Mouse (Mus musculus) left cerebral cortex, adult 18-20 months (tissue): ENCODE measurements at regions not wholly inside any gene's neighbourhood (a gene's known extent, or its start where the extent isn't known, plus 50 kb on each side); places are given as distances from the start of the nearest gene placed in this dataset.

Experiments
- DNase-seq, 2 experiments: peaks; one replicate each; pipeline ENCODE4 v3.0.0; 2021 to 2022; ENCODE audit warnings: low spot score in 2 of 2, mixed read lengths in 1 of 2

GRCm38 (mm10) chr11:7519556-7519955 lies 305.8 kb upstream of the Igfbp3 start:
- DNase-seq = no peak

GRCm38 (mm10) chr11:7508861-7509260 lies 295.1 kb upstream of the Igfbp3 start:
- DNase-seq = no peak

DNA sequence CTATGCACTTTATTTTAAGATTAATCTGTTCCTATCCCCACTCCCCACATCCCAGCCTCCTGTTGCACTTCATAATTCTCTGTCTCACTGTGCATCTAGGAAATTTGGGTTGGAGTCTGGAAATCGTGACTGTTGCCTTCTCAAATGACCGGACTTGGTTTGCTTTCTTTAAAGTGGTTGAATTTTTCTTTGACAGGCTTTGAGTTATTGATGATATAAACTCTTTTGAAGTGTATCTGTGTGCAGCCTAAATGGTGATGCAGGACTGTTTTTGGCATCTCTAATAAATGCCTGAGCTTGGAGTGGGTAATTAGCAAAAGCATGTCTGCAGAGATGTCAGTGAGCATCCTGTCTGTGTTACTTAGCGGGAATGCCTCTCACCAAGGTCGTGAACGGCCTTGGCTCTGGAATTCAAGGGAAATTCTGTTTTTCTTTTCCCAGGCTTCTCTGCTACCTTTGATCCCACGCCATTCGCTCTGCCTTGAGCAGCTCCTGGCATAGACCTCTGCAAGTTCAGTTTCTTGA lies 292.8 kb upstream of the Igfbp3 start:
- no peak for DNase-seq

DNA sequence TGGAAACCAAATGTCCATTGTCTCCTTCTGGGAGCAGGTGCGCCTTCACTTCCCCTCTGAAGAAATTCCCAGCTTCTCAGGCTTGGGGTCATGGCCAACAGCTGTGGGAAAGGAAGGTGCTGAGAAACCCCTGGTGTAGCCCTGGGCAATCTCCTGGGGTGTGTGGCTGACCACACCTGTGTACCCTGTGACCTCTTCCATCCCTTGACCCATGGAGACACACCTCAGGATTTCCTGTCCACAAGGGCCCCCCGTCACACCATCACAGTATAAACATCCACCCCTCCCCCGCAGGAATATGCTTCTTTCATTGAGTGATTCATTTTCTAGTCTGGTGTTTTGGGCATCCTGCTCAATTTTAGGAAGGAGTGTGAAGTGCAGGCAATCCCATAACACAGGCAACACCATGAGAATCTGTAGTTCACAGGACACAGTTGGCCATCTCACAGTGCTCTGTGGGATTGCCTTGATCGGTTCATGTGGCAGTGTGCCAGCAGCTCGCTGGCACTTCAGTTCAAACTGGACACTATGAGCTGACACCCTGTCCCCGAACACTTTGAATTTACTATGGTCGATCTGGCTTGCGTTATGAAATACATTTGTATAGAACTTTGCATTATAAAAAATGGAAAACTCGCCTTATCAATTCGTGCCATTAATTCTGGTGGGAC lies 291.1 kb upstream of the Igfbp3 start:
- DNase-seq = no peak

DNA sequence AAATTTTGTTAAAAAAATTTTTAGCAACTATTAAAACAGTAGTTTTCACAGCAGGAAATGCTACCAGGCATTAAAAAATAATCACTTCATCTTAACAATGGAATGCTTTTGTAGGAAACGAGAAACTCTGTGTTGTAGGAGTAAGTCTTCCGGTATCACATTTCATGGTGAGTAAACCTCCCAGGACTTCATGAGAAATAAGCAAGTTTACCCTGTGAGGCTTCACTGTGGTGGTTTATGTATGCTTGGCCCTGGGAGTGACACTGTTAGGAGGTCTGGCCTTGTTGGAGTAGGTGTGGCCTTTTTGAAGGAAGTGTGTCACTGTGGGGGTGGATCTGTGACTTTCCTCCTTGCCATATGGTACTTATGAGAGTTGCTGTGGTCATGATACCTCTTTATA lies 289.0 kb upstream of the Igfbp3 start:
- DNase-seq = no peak

DNA sequence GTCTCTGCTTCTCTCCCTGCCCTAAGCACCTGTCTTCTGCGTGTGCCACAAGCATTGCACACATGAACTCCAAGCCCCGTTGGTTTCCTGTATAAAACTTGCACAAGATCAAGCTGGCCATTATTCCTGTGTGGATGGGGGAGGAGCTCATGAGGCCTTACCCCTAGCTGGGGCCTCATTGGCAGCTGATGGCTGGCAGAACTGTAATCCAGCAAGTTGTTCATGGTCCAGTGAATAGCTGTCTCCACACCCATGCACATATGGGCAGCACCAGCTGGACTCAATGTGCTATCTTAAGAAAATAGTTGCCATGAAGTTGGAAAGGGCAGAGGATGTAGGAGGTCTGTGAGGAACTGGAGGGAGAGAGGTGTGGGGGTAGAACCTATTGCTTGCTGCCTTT lies 288.3 kb upstream of the Igfbp3 start:
- DNase-seq = no peak

- DNase-seq = no peak
Observed at GRCm38 (mm10) chr11:7497803-7498202, 284.1 kb upstream of the Igfbp3 start.

DNA sequence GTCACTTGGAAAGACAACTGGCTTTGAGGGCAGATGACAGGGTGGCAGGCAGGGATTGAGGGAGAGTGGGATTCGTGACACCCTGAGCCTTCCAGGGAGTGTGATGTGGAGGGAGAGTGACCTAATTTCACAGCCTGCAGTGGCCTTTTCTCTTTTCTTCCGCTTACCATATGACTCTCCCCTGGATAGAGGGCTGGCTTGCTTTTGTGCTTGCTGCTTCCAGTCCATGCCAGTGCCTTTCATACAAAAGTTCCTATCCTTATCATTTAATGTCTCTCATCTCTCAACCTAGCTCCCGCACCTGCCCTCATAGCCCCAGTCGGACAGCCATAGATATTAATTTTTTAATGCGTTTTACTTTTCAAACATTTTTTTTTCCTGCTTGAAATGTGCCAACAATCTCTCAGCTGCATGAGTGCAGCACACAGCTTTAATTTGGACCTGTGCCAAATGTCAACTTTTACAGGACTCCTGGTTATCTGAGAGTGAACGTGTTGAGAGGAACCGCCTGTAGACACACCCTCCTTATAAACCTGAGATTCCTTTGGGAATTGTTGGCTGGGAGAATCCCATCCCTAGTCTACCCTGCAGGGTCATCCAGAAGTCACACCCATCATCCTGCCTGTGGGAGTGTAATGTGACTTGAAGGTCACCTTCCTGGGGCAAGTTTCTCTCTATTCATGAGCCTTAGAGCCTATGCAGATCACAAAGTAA lies 260.3 kb upstream of the Igfbp3 start:
- no peak for DNase-seq

GRCm38 (mm10) chr11:7465522-7465921 lies 251.8 kb upstream of the Igfbp3 start:
- DNase-seq = no peak

DNA sequence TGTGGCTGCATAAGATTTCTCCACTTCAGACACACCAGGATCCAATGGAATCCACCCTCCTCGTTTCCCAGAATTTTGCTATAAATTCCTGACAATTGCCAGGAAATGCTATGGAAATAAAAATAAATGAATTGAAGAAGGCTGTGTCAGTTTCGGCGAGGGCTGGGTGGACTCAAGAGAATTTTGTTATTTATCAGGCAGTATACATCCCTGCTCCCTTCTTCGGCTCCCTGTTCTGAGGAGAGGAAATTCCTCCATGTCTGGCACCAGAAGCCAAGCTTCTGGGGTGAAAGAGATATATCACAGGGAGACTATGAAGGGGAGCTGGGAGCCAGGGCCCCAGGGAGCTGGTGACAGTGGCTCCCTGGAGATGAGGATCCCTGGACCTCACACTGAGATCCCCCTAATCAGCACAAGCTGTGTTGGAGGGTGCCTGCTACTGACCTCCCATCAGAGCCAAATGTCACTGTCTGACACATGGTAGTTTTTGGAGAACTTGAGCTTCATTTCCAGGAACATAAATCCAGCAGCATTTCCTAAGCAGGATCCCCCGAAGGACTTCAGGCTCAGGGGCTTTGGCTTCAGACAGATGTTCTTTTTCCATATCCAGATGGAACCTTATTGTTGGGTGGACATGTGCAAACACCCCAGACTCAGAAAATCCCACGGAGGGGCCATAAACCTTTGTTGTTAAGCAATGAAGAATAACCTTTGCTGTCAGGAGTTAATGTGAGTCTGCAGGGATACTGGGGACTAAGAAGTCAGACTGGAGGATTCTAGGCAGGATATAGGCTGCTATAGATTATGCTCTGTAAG lies 248.4 kb upstream of the Igfbp3 start:
- DNase-seq = no peak

DNA sequence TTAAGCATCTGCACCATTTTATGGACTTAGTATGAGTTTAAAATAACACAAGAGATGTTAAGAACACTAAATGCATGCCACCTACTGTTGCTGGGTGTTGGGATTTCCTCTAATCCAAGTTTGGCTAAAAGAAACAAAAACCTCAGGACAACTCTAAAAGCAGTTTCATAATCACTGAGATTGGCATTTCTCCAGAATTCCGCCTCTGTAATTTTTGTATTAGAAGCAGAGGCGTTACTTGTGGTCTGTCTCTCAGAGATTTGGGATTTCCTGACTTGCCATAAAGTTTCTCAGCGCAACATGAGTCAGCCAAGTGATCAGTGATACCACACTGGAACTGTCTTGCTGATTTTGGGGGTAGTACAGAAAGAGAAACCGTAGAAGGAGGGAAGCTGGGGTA lies 238.0 kb upstream of the Igfbp3 start:
- DNase-seq = no peak

GRCm38 (mm10) chr11:7444494-7444893 lies 230.8 kb upstream of the Igfbp3 start:
- DNase-seq = no peak

- no peak for DNase-seq
Observed at GRCm38 (mm10) chr11:7439276-7439675, 225.6 kb upstream of the Igfbp3 start.

GRCm38 (mm10) chr11:7434591-7434990 lies 220.9 kb upstream of the Igfbp3 start:
- DNase-seq = no peak

DNA sequence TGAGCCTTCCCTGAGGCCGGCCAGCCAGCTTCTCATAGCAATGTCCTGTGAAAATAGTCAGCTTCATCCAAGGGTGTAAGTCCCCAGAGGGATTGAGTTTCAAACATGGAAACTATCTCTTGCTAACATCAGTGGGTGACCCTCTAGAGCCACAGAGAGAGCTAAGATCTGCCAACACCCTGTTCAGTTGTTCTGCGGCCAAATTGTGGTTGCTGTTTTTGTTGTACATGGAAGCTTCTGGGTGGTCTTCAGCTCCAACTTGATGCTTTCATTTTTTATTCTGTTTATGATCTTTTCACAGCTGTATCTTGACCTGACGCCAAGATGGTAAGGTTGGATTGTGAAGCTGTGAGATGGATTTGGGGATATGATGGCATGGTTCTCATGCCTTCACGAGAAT lies 214.0 kb upstream of the Igfbp3 start:
- no peak for DNase-seq

GRCm38 (mm10) chr11:7425233-7425632 lies 211.5 kb upstream of the Igfbp3 start:
- no peak for DNase-seq

- DNase-seq = no peak
Observed at GRCm38 (mm10) chr11:7424082-7424471, 210.4 kb upstream of the Igfbp3 start.

DNA sequence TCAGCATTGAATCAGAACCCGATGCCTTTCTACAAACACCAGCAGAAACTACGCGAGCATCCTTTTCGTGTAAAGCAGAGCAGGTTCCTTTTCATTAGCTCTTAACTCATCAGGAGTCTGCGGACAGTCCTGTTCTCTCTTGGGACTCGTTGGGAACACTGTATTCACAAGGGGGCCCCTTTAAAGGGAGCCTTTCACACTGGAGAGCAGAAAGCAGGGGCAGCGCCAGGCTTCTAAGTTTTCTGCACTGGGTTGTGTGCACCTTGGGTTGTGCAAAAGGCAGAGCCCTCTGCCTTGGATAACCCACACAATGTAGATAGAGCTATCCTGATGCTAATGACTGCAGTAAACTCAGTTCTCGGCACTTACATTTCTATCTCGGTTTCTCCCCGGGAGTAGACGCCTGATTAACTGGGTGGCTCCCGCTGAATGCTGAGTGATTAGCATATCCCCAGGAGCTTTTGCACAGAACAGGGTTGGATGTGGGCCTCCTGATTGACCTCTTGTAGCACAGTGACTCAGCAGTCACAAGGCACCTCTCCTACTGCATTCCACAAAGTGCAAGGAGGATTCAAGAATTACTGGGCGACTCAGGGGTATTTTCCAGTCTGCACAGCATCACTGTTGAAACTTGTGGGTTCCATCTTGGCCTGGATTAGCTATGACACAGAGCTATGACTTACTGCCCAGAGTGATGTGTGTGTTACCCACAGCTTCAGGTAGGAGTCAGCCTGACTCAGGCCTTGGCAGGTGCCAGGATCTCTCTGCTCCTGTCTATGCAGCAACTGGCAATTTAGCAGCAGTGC lies 209.8 kb upstream of the Igfbp3 start:
- no peak for DNase-seq

DNA sequence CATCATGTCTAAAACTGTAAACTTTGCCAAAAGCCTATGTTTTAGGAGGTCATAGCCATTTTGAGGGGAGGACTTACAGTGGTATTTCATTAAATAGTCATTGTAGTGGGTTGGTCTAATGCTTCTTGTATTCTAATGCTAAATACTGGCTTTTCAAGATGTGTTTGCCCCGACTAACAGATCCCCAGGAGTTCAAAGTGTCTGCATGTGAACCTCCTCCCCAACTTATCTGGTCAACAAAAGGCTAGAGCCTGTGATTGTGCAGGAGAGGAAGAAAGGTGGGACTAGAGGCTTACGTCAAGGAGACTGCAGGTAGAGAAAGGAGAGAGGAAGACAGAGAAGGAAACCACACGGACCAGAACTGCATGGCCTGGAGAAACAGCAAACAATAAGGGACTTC lies 198.9 kb upstream of the Igfbp3 start:
- DNase-seq = no peak

DNA sequence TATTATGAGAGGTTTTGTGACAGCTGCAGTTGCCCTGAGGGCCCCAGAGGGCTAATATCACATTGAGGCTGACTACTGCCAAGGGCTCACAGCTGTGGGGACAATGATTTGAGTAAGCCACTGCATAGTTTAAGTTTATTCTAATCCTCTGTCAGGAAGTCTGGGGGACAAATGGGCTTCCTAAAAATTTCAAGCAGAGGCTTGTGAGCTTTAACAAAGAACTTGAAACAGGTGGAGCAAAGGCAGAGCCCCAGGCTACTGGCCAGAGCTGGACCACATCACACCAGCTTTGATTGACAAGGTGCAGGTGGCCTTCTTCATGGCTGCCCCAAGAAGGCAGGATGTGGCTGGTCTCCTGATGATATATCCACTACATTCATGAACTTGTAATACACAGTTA lies 195.3 kb upstream of the Igfbp3 start:
- no peak for DNase-seq

- no peak for DNase-seq
Observed at GRCm38 (mm10) chr11:7404666-7405065, 190.9 kb upstream of the Igfbp3 start.
